Mouse (Mus musculus) thymus, postnatal 14 days (tissue): ENCODE results near the gene AC134908.4.

Source experiments
- DNase-seq: peaks from one replicate; pipeline ENCODE4 v3.0.0; 2021

The AC134908.4 gene

GRCm38 (mm10) chr17:25806507-25806906, 11.0 kb upstream of the AC134908.4 start:
- DNase-seq: no peak

GRCm38 (mm10) chr17:25802825-25803517, 7.5 kb upstream of the AC134908.4 start:
- no peak for DNase-seq

GRCm38 (mm10) chr17:25801029-25801428, 5.6 kb upstream of the AC134908.4 start:
- DNase-seq: peak; percentile 80

GRCm38 (mm10) chr17:25796951-25797369, 1.5 kb upstream of the AC134908.4 start, which contains the start of gene Metrn:
Metrn (minus strand) TSS chr17:25797136.
- DNase-seq: peak; percentile 95

- DNase-seq: peak; percentile 40
Measured at GRCm38 (mm10) chr17:25796211-25796771, 832 bp upstream of the AC134908.4 start.

- DNase-seq: no peak
Measured at GRCm38 (mm10) chr17:25794998-25795397, 461 bp downstream of the AC134908.4 start.

- DNase-seq: no peak
Measured at GRCm38 (mm10) chr17:25794197-25794596, 1.3 kb downstream of the AC134908.4 start.

- DNase-seq: peak; percentile 90
Measured at GRCm38 (mm10) chr17:25792615-25793014, 2.8 kb downstream of the AC134908.4 start, which contains the start of gene Fam173a. Fam173a (minus strand) TSS chr17:25792901.

GRCm38 (mm10) chr17:25791843-25792527, 3.5 kb downstream of the AC134908.4 start:
- peak; percentile 87 for DNase-seq

GRCm38 (mm10) chr17:25791320-25791842, 4.1 kb downstream of the AC134908.4 start:
- DNase-seq: no peak

- DNase-seq: no peak
Measured at GRCm38 (mm10) chr17:25786781-25787504, 8.5 kb downstream of the AC134908.4 start.

- DNase-seq: no peak
Measured at GRCm38 (mm10) chr17:25786280-25786679, 9.2 kb downstream of the AC134908.4 start, which contains the start of gene Ccdc78. Ccdc78 (plus strand) TSS chr17:25786580.

GRCm38 (mm10) chr17:25785281-25785745, 10.1 kb downstream of the AC134908.4 start, which contains the start of gene Haghl:
Haghl (minus strand) TSS chr17:25785673.
- peak; percentile 95 for DNase-seq

GRCm38 (mm10) chr17:25783861-25784574, 11.4 kb downstream of the AC134908.4 start:
- no peak for DNase-seq

- DNase-seq: no peak
Measured at GRCm38 (mm10) chr17:25783086-25783485, 12.4 kb downstream of the AC134908.4 start.

GRCm38 (mm10) chr17:25781339-25781738, 14.1 kb downstream of the AC134908.4 start:
- no peak for DNase-seq

GRCm38 (mm10) chr17:25777948-25778347, 17.5 kb downstream of the AC134908.4 start:
- no peak for DNase-seq

GRCm38 (mm10) chr17:25775318-25776062, 20.0 kb downstream of the AC134908.4 start:
- DNase-seq: no peak

GRCm38 (mm10) chr17:25773549-25774120, 21.8 kb downstream of the AC134908.4 start, which contains the start of gene Narfl:
Narfl (plus strand) TSS chr17:25773776.
- peak; percentile 97 for DNase-seq

- DNase-seq: no peak
Measured at GRCm38 (mm10) chr17:25769331-25769730, 26.1 kb downstream of the AC134908.4 start.

- DNase-seq: no peak
Measured at GRCm38 (mm10) chr17:25765886-25766285, 29.6 kb downstream of the AC134908.4 start.
